ENCODE assay signal across 8 mouse cellular contexts in genomic region chrX:139832464-139832863, GRCm38 (mm10). TPM values are rescaled to one million over a fixed set of nuclear protein-coding genes. Genes with fewer than 3 reads are reported as not detected.
DNase-seq lines count a peak whose midpoint lies in the region; ATAC-seq and TF ChIP-seq lines count a peak whose summit lies in the region.
"Had no signal": no experiment of that assay in that cellular context is flagged by ENCODE, and none has a peak within 500 bp of the region (broad histone marks: within the 10 kb centered on the region; RNA-seq: fewer than 3 reads in every experiment).

No protein-coding gene starts in this region.

- peak; percentile 40 for DNase-seq in A20 (ENCODE audit: low read depth, low spot score)
- DNase-seq in brain, adult 2 months (ENCODE audit: low read depth, low spot score) = peak; percentile 48
- DNase-seq in limb, embryonic 14.5 days (ENCODE audit: low spot score) = peak; percentile 22
- DNase-seq in natural killer cell, adult 2 months (ENCODE audit: low spot score in 2 of 2) = peak; percentile 33 to 37

- peak; percentile 70 for ATAC-seq in CD4-positive, CD25-positive, alpha-beta regulatory T cell, adult 4 months
- ATAC-seq in erythroblast, adult 5-6 weeks (replicated peaks; ENCODE audit: low FRiP score, poor library complexity, severe bottlenecking) = peak; percentile 74; the same call in 1 of the 2 replicates
- 0 out of 2 replicates have a peak, but pooled peaks have one; percentile 22 for ATAC-seq in kidney, embryonic 15.5 days (replicated peaks; ENCODE audit: low FRiP score)
- no peak for ATAC-seq in limb, embryonic 14.5 days (ENCODE audit: low FRiP score, low read depth)

- H3K4me2 ChIP-seq in kidney, embryonic 15.5 days = no peak overlapping the region
- H3K4me2 ChIP-seq in limb, embryonic 14.5 days (replicated peaks; ENCODE audit: low read depth, low read length, severe bottlenecking) = no peak overlapping the region
- H3K4me2 ChIP-seq: hindbrain, embryonic 15.5 days had no signal

- H3K9me3 ChIP-seq in kidney, embryonic 15.5 days (replicated peaks) = no peaks in the 10 kb centered on the region
- H3K9me3 ChIP-seq in limb, embryonic 14.5 days (ENCODE audit: control insufficient read depth, low read length) = no peaks in the 10 kb centered on the region
- H3K9me3 ChIP-seq: hindbrain, embryonic 15.5 days had no signal

- H3K27ac ChIP-seq in kidney, embryonic 15.5 days = no peak overlapping the region
- H3K27ac ChIP-seq in limb, embryonic 14.5 days (replicated peaks; ENCODE audit: low read depth, low read length) = no peak overlapping the region
- H3K27ac ChIP-seq: hindbrain, embryonic 15.5 days had no signal

- TF ChIP-seq POLR2A in limb, embryonic 14.5 days (IDR thresholded peaks at IDR 0.05; ENCODE audit: borderline replicate concordance, extremely low read depth, insufficient read depth, insufficient read length) = no peak

- no peak overlapping the region for H3K4me3 ChIP-seq in kidney, embryonic 15.5 days (replicated peaks)
- H3K4me3 ChIP-seq in limb, embryonic 14.5 days (replicated peaks; ENCODE audit: low read length) = no peak overlapping the region
- H3K4me3 ChIP-seq: hindbrain, embryonic 15.5 days had no signal

- no peaks in the 10 kb centered on the region for H3K36me3 ChIP-seq in kidney, embryonic 15.5 days
- 0 out of 2 replicates have a peak, but pooled peaks cover 9% of the 10 kb centered on the region for H3K36me3 ChIP-seq in limb, embryonic 14.5 days (ENCODE audit: control insufficient read depth, insufficient read depth, low read length)
- H3K36me3 ChIP-seq: hindbrain, embryonic 15.5 days had no signal

- no peaks in the 10 kb centered on the region for H3K4me1 ChIP-seq in kidney, embryonic 15.5 days
- no peaks in the 10 kb centered on the region for H3K4me1 ChIP-seq in limb, embryonic 14.5 days (ENCODE audit: control insufficient read depth, insufficient read depth, low read length)
- H3K4me1 ChIP-seq: hindbrain, embryonic 15.5 days had no signal

- WGBS in kidney, embryonic 15.5 days = 20% methylated on average over 5 of the region's 5 CpGs
- 32% methylated on average over 5 of the region's 5 CpGs for WGBS in limb, embryonic 14.5 days

- H3K27me3 ChIP-seq in kidney, embryonic 15.5 days = peaks cover 21% of the 10 kb centered on the region
- H3K27me3 ChIP-seq in limb, embryonic 14.5 days (ENCODE audit: control insufficient read depth, insufficient read depth, low read length) = no peaks in the 10 kb centered on the region
- H3K27me3 ChIP-seq: hindbrain, embryonic 15.5 days had no signal

- no peak overlapping the region for H3K9ac ChIP-seq in kidney, embryonic 15.5 days
- H3K9ac ChIP-seq in limb, embryonic 14.5 days (ENCODE audit: low read depth, low read length, severe bottlenecking) = no peak overlapping the region
- H3K9ac ChIP-seq: hindbrain, embryonic 15.5 days had no signal

RNA-seq across cellular contexts. Expression of gene Cldn2, which starts 31.8 kb away (rescaled TPM):
- polyA plus RNA-seq in CD4-positive, CD25-positive, alpha-beta regulatory T cell, adult 4 months (2017; shearing (Covaris generic)) = not detected
- not detected in 2 replicates for total RNA-seq in erythroblast, adult 5-6 weeks (2015; ENCODE audit: low replicate concordance)
- not detected in 2 replicates for total RNA-seq in erythroblast, adult 5-6 weeks (2017; ENCODE audit: low replicate concordance)
- polyA plus RNA-seq in kidney, embryonic 15.5 days (2015; fragmentation: Nextera tagmentation; extraction: Ambion mirVana) = 31.2 and 31.6 TPM in 2 replicates
- 0.65 and 0.67 TPM in 2 replicates for polyA plus RNA-seq in limb, embryonic 14.5 days (2012; rRNA removed)
- 0.25 and 0.30 TPM in 2 replicates for polyA plus RNA-seq in limb, embryonic 14.5 days (2014; fragmentation: Nextera tagmentation; extraction: Ambion mirVana)

RNA-seq across cellular contexts. Expression of gene Morc4, which starts 39.0 kb away (rescaled TPM):
- not detected for polyA plus RNA-seq in CD4-positive, CD25-positive, alpha-beta regulatory T cell, adult 4 months (2017; shearing (Covaris generic))
- not detected in 2 replicates for total RNA-seq in erythroblast, adult 5-6 weeks (2015; ENCODE audit: low replicate concordance)
- total RNA-seq in erythroblast, adult 5-6 weeks (2017; ENCODE audit: low replicate concordance) = 0.51 TPM in 1 of 2 replicates, not detected in the other
- 12.7 and 13.8 TPM in 2 replicates for polyA plus RNA-seq in kidney, embryonic 15.5 days (2015; fragmentation: Nextera tagmentation; extraction: Ambion mirVana)
- polyA plus RNA-seq in limb, embryonic 14.5 days (2012; rRNA removed) = 19.4 and 21.8 TPM in 2 replicates
- 24.0 and 31.0 TPM in 2 replicates for polyA plus RNA-seq in limb, embryonic 14.5 days (2014; fragmentation: Nextera tagmentation; extraction: Ambion mirVana)

RNA-seq across cellular contexts. Expression of gene Ripply1, which starts 50.3 kb away (rescaled TPM):
- not detected for polyA plus RNA-seq in CD4-positive, CD25-positive, alpha-beta regulatory T cell, adult 4 months (2017; shearing (Covaris generic))
- not detected in 2 replicates for total RNA-seq in erythroblast, adult 5-6 weeks (2015; ENCODE audit: low replicate concordance)
- total RNA-seq in erythroblast, adult 5-6 weeks (2017; ENCODE audit: low replicate concordance) = not detected in 2 replicates
- polyA plus RNA-seq in kidney, embryonic 15.5 days (2015; fragmentation: Nextera tagmentation; extraction: Ambion mirVana) = 0.42 TPM in 1 of 2 replicates, not detected in the other
- polyA plus RNA-seq in limb, embryonic 14.5 days (2012; rRNA removed) = 2.9 and 3.4 TPM in 2 replicates
- polyA plus RNA-seq in limb, embryonic 14.5 days (2014; fragmentation: Nextera tagmentation; extraction: Ambion mirVana) = not detected in 2 replicates
- polyA plus RNA-seq: hindbrain, embryonic 15.5 days had no signal

Comparison
In these comparisons a context has a peak if more than half of its experiments do, and no peak if none do; other contexts are left out.
1. RNA of gene Cldn2, which starts 31.8 kb away (polyA plus RNA-seq): 31.2 to 31.6 TPM in kidney, embryonic 15.5 days; 0.25 to 0.67 TPM in limb, embryonic 14.5 days and not detected in CD4-positive, CD25-positive, alpha-beta regulatory T cell, adult 4 months; every median in the first group is over 10 times any median in the second.
2. Peak in every context shown above with its lines, with median percentiles within 50 percentile points of each other: DNase-seq.